24 mouse cellular contexts compared by ENCODE assay signal in the genomic region with DNA sequence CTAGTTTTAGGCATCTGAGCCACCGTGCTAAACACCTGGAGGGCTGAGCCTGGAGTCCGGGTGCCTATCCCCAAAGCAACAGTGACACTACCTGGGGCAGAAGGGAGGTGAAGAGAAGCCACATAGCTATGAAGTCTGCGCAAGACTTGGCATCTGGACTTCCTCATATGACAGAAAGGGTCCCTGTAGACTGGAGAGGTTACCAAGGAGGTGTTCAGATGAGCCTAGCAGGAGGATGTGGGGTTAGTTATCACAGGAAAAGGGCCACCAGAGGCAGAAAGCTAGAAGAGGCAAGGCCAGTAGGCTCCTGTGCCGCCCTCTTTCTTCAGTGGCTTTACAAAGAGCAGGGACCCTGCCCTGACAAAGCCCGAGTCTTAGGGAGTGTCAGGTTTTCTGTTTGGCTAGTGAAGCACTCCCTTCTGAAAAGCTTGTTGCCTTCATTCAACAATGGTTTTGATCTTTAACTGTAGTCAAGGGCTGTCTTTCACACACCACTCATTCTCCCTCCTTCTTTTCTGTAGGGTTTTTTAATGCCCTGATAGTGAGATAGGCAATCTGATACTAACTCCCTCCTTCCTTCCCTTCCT.
DNase-seq lines count a peak whose midpoint lies in the region; ATAC-seq lines count a peak whose summit lies in the region.
"Had no signal": no experiment of that assay in that cellular context is flagged by ENCODE, and none has a peak within 500 bp of the region (broad histone marks: within the 10 kb centered on the region; RNA-seq: fewer than 3 reads in every experiment).

No protein-coding gene starts in this region.

- peak; percentile 38; the same call in 1 of the 2 replicates for ATAC-seq in kidney, embryonic 14.5 days (ENCODE audit: low FRiP score, low TSS enrichment)
- no peak for ATAC-seq in midbrain, embryonic 13.5 days
- ATAC-seq in liver, embryonic 15.5 days (ENCODE audit: insufficient read depth), result no peak
- ATAC-seq: activated CD4-positive, CD25-positive, alpha-beta regulatory T cell, adult 4 months; Patski had no signal

- DNase-seq in kidney, adult 9 months, result no peak
- DNase-seq in midbrain, embryonic 10.5 days (ENCODE audit: low spot score), result no peak
- DNase-seq in ZHBTc4 (ENCODE audit: low read depth, low spot score), result peak; percentile 35
- DNase-seq in gastrocnemius, postnatal 36 days, result no peak
- no peak for DNase-seq in layer of hippocampus, adult 9-10 months (ENCODE audit: low spot score)
- DNase-seq: adrenal gland, postnatal 14 days; cerebellum, postnatal 10 days; gastrocnemius, adult 2 months; heart, adult 11 months; heart, postnatal 36 days; kidney, postnatal 25 days; layer of hippocampus, adult 9-11 months; left cerebral cortex, postnatal 4 days; lung, adult 18-20 months; retina, postnatal 1 day; thymus, postnatal 4 days had no signal

- no peaks in the 10 kb centered on the region for H3K27me3 ChIP-seq in kidney, embryonic 14.5 days (ENCODE audit: control insufficient read depth, insufficient read depth, low read length)
- H3K27me3 ChIP-seq in midbrain, embryonic 10.5 days (ENCODE audit: low read depth, poor library complexity, severe bottlenecking), result no peaks in the 10 kb centered on the region
- H3K27me3 ChIP-seq in midbrain, embryonic 13.5 days, result no peaks in the 10 kb centered on the region
- no peaks in the 10 kb centered on the region for H3K27me3 ChIP-seq in liver, embryonic 15.5 days
- H3K27me3 ChIP-seq: megakaryocyte, embryonic 14.5 days; Patski had no signal

- no peaks in the 10 kb centered on the region; the same call in 1 of the 2 replicates for H3K9me3 ChIP-seq in kidney, embryonic 14.5 days (ENCODE audit: control insufficient read depth, low read length)
- no peaks in the 10 kb centered on the region for H3K9me3 ChIP-seq in midbrain, embryonic 10.5 days (replicated peaks)
- no peaks in the 10 kb centered on the region for H3K9me3 ChIP-seq in midbrain, embryonic 13.5 days
- H3K9me3 ChIP-seq in liver, embryonic 15.5 days (replicated peaks), result no peaks in the 10 kb centered on the region
- H3K9me3 ChIP-seq: heart, embryonic 13.5 days had no signal

- no peak overlapping the region for H3K9ac ChIP-seq in kidney, embryonic 14.5 days (ENCODE audit: low read depth, low read length)
- H3K9ac ChIP-seq in midbrain, embryonic 13.5 days (replicated peaks), result no peak overlapping the region
- H3K9ac ChIP-seq in liver, embryonic 15.5 days, result peak overlapping the region; percentile 13; the same call in 1 of the 2 replicates
- H3K9ac ChIP-seq: heart, embryonic 13.5 days had no signal

- H3K36me3 ChIP-seq in kidney, embryonic 14.5 days (ENCODE audit: control insufficient read depth, insufficient read depth, low read length), result no peaks in the 10 kb centered on the region
- H3K36me3 ChIP-seq in midbrain, embryonic 10.5 days, result no peaks in the 10 kb centered on the region
- H3K36me3 ChIP-seq in midbrain, embryonic 13.5 days, result no peaks in the 10 kb centered on the region
- H3K36me3 ChIP-seq in liver, embryonic 15.5 days (replicated peaks), result no peaks in the 10 kb centered on the region
- H3K36me3 ChIP-seq: heart, embryonic 13.5 days had no signal

- H3K27ac ChIP-seq in kidney, embryonic 14.5 days (ENCODE audit: low read depth, low read length), result peak overlapping the region; percentile 26; the same call in 1 of the 2 replicates
- peak overlapping the region; percentile 78 for H3K27ac ChIP-seq in midbrain, embryonic 10.5 days (replicated peaks)
- H3K27ac ChIP-seq in midbrain, embryonic 13.5 days, result no peak overlapping the region
- peak overlapping the region; percentile 82 for H3K27ac ChIP-seq in liver, embryonic 15.5 days (replicated peaks)
- H3K27ac ChIP-seq: gastrocnemius, adult 2 months had no signal

- peaks cover 12% of the 10 kb centered on the region; the same call in 1 of the 2 replicates for H3K4me1 ChIP-seq in kidney, embryonic 14.5 days (ENCODE audit: control insufficient read depth, insufficient read depth, low read length)
- peaks cover 35% of the 10 kb centered on the region for H3K4me1 ChIP-seq in midbrain, embryonic 10.5 days
- H3K4me1 ChIP-seq in midbrain, embryonic 13.5 days (replicated peaks), result peaks cover 23% of the 10 kb centered on the region
- H3K4me1 ChIP-seq in liver, embryonic 15.5 days (replicated peaks), result peaks cover 48% of the 10 kb centered on the region
- H3K4me1 ChIP-seq: megakaryocyte, embryonic 14.5 days had no signal

- no peak overlapping the region for H3K4me2 ChIP-seq in kidney, embryonic 14.5 days (replicated peaks; ENCODE audit: low read depth, low read length)
- no peak overlapping the region for H3K4me2 ChIP-seq in midbrain, embryonic 13.5 days (replicated peaks)
- peak overlapping the region; percentile 31; the same call in 1 of the 2 replicates for H3K4me2 ChIP-seq in liver, embryonic 15.5 days
- H3K4me2 ChIP-seq: heart, embryonic 13.5 days had no signal

- no peak overlapping the region for H3K4me3 ChIP-seq in kidney, embryonic 14.5 days (ENCODE audit: low read length)
- H3K4me3 ChIP-seq in midbrain, embryonic 10.5 days, result no peak overlapping the region
- H3K4me3 ChIP-seq in midbrain, embryonic 13.5 days (replicated peaks), result no peak overlapping the region
- H3K4me3 ChIP-seq in liver, embryonic 15.5 days (replicated peaks), result no peak overlapping the region
- H3K4me3 ChIP-seq: gastrocnemius, adult 2 months; heart, embryonic 13.5 days; left cerebral cortex, adult 2 months; megakaryocyte, embryonic 14.5 days had no signal

- WGBS in kidney, embryonic 14.5 days, result 53% methylated on average over 5 of the region's 5 CpGs
- 38% methylated on average over 5 of the region's 5 CpGs for WGBS in midbrain, embryonic 10.5 days
- WGBS in midbrain, embryonic 13.5 days, result 32% methylated on average over 5 of the region's 5 CpGs
- 54% methylated on average over 5 of the region's 5 CpGs for WGBS in liver, embryonic 15.5 days (ENCODE audit: insufficient replicate concordance)

- intact Hi-C loops in gastrocnemius, postnatal 36 days (cut with DNase I), result no loop called here
